Mouse (Mus musculus) embryonic facial prominence, embryonic 14.5 days (tissue): ENCODE data around the gene Lbx2. TPM values are rescaled to one million over a fixed set of nuclear protein-coding genes. Genes with fewer than 3 reads are reported as not detected.
A peak's percentile ranks its signal among the peaks of the same experiment; 100 is the strongest.

Experiments used
- ATAC-seq: fragments of 200-750 bp; cut with Nextera tagmentation; 2 replicates; pipeline ENCODE4 v1.8.0; 2017; ENCODE audit warnings: low read depth, moderate number of reproducible peaks, moderate TSS enrichment
- DNase-seq: peaks from one replicate; pipeline ENCODE4 v3.0.0-alpha.2; 2015; ENCODE audit warnings: low spot score
- H3K27ac ChIP-seq: fragments of 300-500 bp; sonication (generic); replicated peaks from 2 replicates; pipeline ENCODE4 v1.5.1; 2014; ENCODE audit warnings: low read depth, mild to moderate bottlenecking, low read length, moderate library complexity
- H3K27me3 ChIP-seq: fragments of 300-500 bp; sonication (generic); replicated peaks from 2 replicates; pipeline ENCODE4 v1.6.1; 2014; ENCODE audit warnings: low read length; ENCODE audit not compliant: control insufficient read depth, insufficient read depth
- H3K36me3 ChIP-seq: fragments of 300-500 bp; sonication (generic); 2 replicates; pipeline ENCODE4 v1.6.1; 2014; ENCODE audit warnings: low read length, mixed read lengths; ENCODE audit not compliant: control insufficient read depth, insufficient read depth
- H3K4me1 ChIP-seq: fragments of 300-500 bp; sonication (generic); 2 replicates; pipeline ENCODE4 v1.6.1; 2014; ENCODE audit warnings: antibody characterized with exemption, low read length; ENCODE audit not compliant: control insufficient read depth, insufficient read depth
- H3K4me2 ChIP-seq: fragments of 300-500 bp; sonication (generic); 2 replicates; pipeline ENCODE4 v1.6.1; 2014; ENCODE audit warnings: low read depth, mild to moderate bottlenecking, low read length, moderate library complexity, mixed read lengths
- H3K4me3 ChIP-seq: fragments of 300-500 bp; sonication (generic); 2 replicates; pipeline ENCODE4 v1.5.1; 2014; ENCODE audit warnings: low read depth, mild to moderate bottlenecking, low read length
- H3K9ac ChIP-seq: fragments of 300-500 bp; sonication (generic); 2 replicates; pipeline ENCODE4 v1.6.1; 2014; ENCODE audit warnings: low read depth, mild to moderate bottlenecking, low read length, moderate library complexity, mixed read lengths
- H3K9me3 ChIP-seq: fragments of 300-500 bp; sonication (generic); 2 replicates; pipeline ENCODE4 v1.6.1; 2016; ENCODE audit warnings: low read length; ENCODE audit not compliant: control insufficient read depth
- WGBS: fragments of 180-500 bp; shearing (Covaris S2); extraction: QIAGEN DNeasy Blood & Tissue Kit; methylation state at CpG from one replicate; pipeline ENCODE4 v1.1.7; 2014; 5-methylcytosine and 5-hydroxymethylcytosine counted together
- polyA plus RNA-seq: library from polyadenylated mRNA; unstranded; fragments of >200 nt; fragmentation: Nextera tagmentation; extraction: Ambion mirVana; gene quantifications from 2 replicates; pipeline ENCODE4 v1.2.1, GENCODE M21; 2014

The Lbx2 gene
- polyA plus RNA-seq, 1 experiment from 2014 or later, result 0.71 TPM

- Histone ChIP-seq H3K27ac (peak overlapping the region; percentile 87), H3K4me1 (peaks cover 17% of the 10 kb centered on the region), H3K9me3 (no peaks in the 10 kb centered on the region), H3K36me3 (peaks cover 39% of the 10 kb centered on the region), H3K4me2 (peak overlapping the region; percentile 82), H3K27me3 (no peaks in the 10 kb centered on the region), H3K9ac (peak overlapping the region; percentile 92), H3K4me3 (peak overlapping the region; percentile 94)
- peak; percentile 66 for DNase-seq
- under 1% methylated on average over 26 of the region's 26 CpGs for WGBS
- ATAC-seq, result no peak
Measured at GRCm38 (mm10) chr6:83053136-83053960, 32.8 kb upstream of the Lbx2 start.

- no peaks in the 10 kb centered on the region for H3K27me3 ChIP-seq
- peaks cover 17% of the 10 kb centered on the region for H3K4me1 ChIP-seq
- H3K9ac ChIP-seq, result peak within 1 kb of the TSS; percentile 92
- DNase-seq, result peak; percentile 99
- WGBS, result 0% methylated on average over 40 of the region's 64 CpGs
- H3K4me3 ChIP-seq, result peak within 1 kb of the TSS; percentile 94
- no peaks in the 10 kb centered on the region for H3K9me3 ChIP-seq
- peak within 1 kb of the TSS; percentile 82 for H3K4me2 ChIP-seq
- ATAC-seq, result peak; percentile 98
- H3K36me3 ChIP-seq, result peaks cover 39% of the 10 kb centered on the region
- peak within 1 kb of the TSS; percentile 87 for H3K27ac ChIP-seq
Measured at GRCm38 (mm10) chr6:83054074-83054851, 31.9 kb upstream of the Lbx2 start, which contains the start of gene Aup1. Gene Aup1, plus strand, starts transcription at chr6:83054521.

- DNase-seq (no peak), ATAC-seq (peak; percentile 16)
- Histone ChIP-seq H3K4me2 (peak within 1 kb of the TSS; percentile 82), H3K36me3 (peaks cover 36% of the 10 kb centered on the region), H3K4me3 (peak within 1 kb of the TSS; percentile 94), H3K9me3 (no peaks in the 10 kb centered on the region), H3K9ac (peak within 1 kb of the TSS; percentile 92), H3K27ac (peak within 1 kb of the TSS; percentile 87), H3K27me3 (no peaks in the 10 kb centered on the region), H3K4me1 (peaks cover 17% of the 10 kb centered on the region)
- under 1% methylated on average over 34 of the region's 50 CpGs for WGBS
Measured at GRCm38 (mm10) chr6:83054871-83055431, 31.2 kb upstream of the Lbx2 start, which contains the start of gene Htra2. Gene Htra2, minus strand, starts transcription at chr6:83055273.

- Histone ChIP-seq H3K36me3 (peaks cover 15% of the 10 kb centered on the region), H3K4me1 (peaks cover 12% of the 10 kb centered on the region), H3K9me3 (no peaks in the 10 kb centered on the region), H3K4me3 (no peak within 1 kb of the TSS), H3K4me2 (no peak within 1 kb of the TSS), H3K27me3 (peaks cover 12% of the 10 kb centered on the region), H3K27ac (no peak within 1 kb of the TSS), H3K9ac (no peak within 1 kb of the TSS)
- ATAC-seq (no peak), DNase-seq (peak; percentile 54)
- 44% methylated on average over 3 of the region's 3 CpGs for WGBS
Measured at GRCm38 (mm10) chr6:83057790-83058189, 28.4 kb upstream of the Lbx2 start, which contains the start of gene Dqx1. Gene Dqx1, plus strand, starts transcription at chr6:83057844.

- ATAC-seq (no peak), DNase-seq (no peak)
- no peak overlapping the region for H3K4me2 ChIP-seq
- WGBS, result 100% methylated on average over 2 of the region's 2 CpGs
- peaks cover 8% of the 10 kb centered on the region for H3K4me1 ChIP-seq
- H3K27me3 ChIP-seq, result peaks cover 20% of the 10 kb centered on the region
- no peak overlapping the region for H3K9ac ChIP-seq
- H3K9me3 ChIP-seq, result no peaks in the 10 kb centered on the region
- H3K27ac ChIP-seq, result no peak overlapping the region
- peaks cover 15% of the 10 kb centered on the region for H3K36me3 ChIP-seq
- no peak overlapping the region for H3K4me3 ChIP-seq
Measured at GRCm38 (mm10) chr6:83058725-83059124, 27.4 kb upstream of the Lbx2 start.

GRCm38 (mm10) chr6:83065995-83066394 is 20.2 kb upstream of the Lbx2 start:
- no peak for DNase-seq
- no peaks in the 10 kb centered on the region for H3K36me3 ChIP-seq
- ATAC-seq, result no peak
- no peak overlapping the region for H3K9ac ChIP-seq
- peaks cover 91% of the 10 kb centered on the region for H3K27me3 ChIP-seq
- no peaks in the 10 kb centered on the region for H3K9me3 ChIP-seq
- H3K4me1 ChIP-seq, result peaks cover 2% of the 10 kb centered on the region
- H3K27ac ChIP-seq, result no peak overlapping the region
- no peak overlapping the region for H3K4me3 ChIP-seq
- 34% methylated on average over 8 of the region's 8 CpGs for WGBS
- no peak overlapping the region for H3K4me2 ChIP-seq

- no peak overlapping the region for H3K9ac ChIP-seq
- H3K4me2 ChIP-seq, result no peak overlapping the region
- peaks cover 96% of the 10 kb centered on the region for H3K27me3 ChIP-seq
- H3K9me3 ChIP-seq, result no peaks in the 10 kb centered on the region
- DNase-seq, result no peak
- 36% methylated on average over 6 of the region's 6 CpGs for WGBS
- no peaks in the 10 kb centered on the region for H3K36me3 ChIP-seq
- no peak overlapping the region for H3K4me3 ChIP-seq
- no peak overlapping the region for H3K27ac ChIP-seq
- no peak for ATAC-seq
- peaks cover 5% of the 10 kb centered on the region for H3K4me1 ChIP-seq
Measured at GRCm38 (mm10) chr6:83066441-83066840, 19.7 kb upstream of the Lbx2 start.

- Histone ChIP-seq H3K4me1 (peaks cover 5% of the 10 kb centered on the region), H3K9me3 (no peaks in the 10 kb centered on the region), H3K9ac (no peak overlapping the region), H3K36me3 (no peaks in the 10 kb centered on the region), H3K4me2 (0 out of 2 replicates have a peak overlapping the region, but pooled peaks have one; percentile 31), H3K27me3 (peaks cover 97% of the 10 kb centered on the region), H3K27ac (no peak overlapping the region), H3K4me3 (peak overlapping the region; percentile 21)
- DNase-seq (no peak), ATAC-seq (no peak)
- 6% methylated on average over 8 of the region's 8 CpGs for WGBS
Measured at GRCm38 (mm10) chr6:83068221-83068620, 17.9 kb upstream of the Lbx2 start.
